Mouse (Mus musculus): ENCODE data around the gene Kng1. TPM values are rescaled to one million over a fixed set of nuclear protein-coding genes. Genes with fewer than 3 reads are reported as not detected.
"Not testable (repeated sequence)": the region's sequence is repeated elsewhere in the genome, so short reads cannot be mapped to it uniquely, and the experiment has no call there.

Kng1 gene
- total RNA-seq (2014; fragmentation: Nextera tagmentation) (not detected in 2 replicates), total RNA-seq (2017) (not detected in 2 replicates)

- not testable (repeated sequence) for ATAC-seq (replicated peaks; ENCODE audit: poor library complexity, severe bottlenecking)
These were observed at the start of gene Kng1 for GRCm38 (mm10) chr16:23057668-23058447. Gene Kng1, plus strand, starts transcription at chr16:23057865.

GRCm38 (mm10) chr16:23013786-23014185 lies 43.9 kb upstream of the Kng1 start:
- ATAC-seq (replicated peaks; ENCODE audit: poor library complexity, severe bottlenecking) = not testable (repeated sequence)

- not testable (repeated sequence) for ATAC-seq (replicated peaks; ENCODE audit: poor library complexity, severe bottlenecking)
These were observed 43.0 kb upstream of the Kng1 start for GRCm38 (mm10) chr16:23014645-23015044.

- not testable (repeated sequence) for ATAC-seq (replicated peaks; ENCODE audit: poor library complexity, severe bottlenecking)
These were observed 37.1 kb upstream of the Kng1 start for GRCm38 (mm10) chr16:23020571-23020970.

GRCm38 (mm10) chr16:23025111-23025510 lies 32.6 kb upstream of the Kng1 start:
- ATAC-seq (replicated peaks; ENCODE audit: poor library complexity, severe bottlenecking) = no peak

GRCm38 (mm10) chr16:23026582-23026981 lies 31.1 kb upstream of the Kng1 start:
- ATAC-seq (replicated peaks; ENCODE audit: poor library complexity, severe bottlenecking) = no peak

GRCm38 (mm10) chr16:23027341-23027740 lies 30.3 kb upstream of the Kng1 start:
- not testable (repeated sequence) for ATAC-seq (replicated peaks; ENCODE audit: poor library complexity, severe bottlenecking)

- ATAC-seq (replicated peaks; ENCODE audit: poor library complexity, severe bottlenecking) = not testable (repeated sequence)
These were observed 28.6 kb upstream of the Kng1 start, which contains the start of gene Kng2 for GRCm38 (mm10) chr16:23028966-23029600. Gene Kng2, minus strand, starts transcription at chr16:23029482.

GRCm38 (mm10) chr16:23030673-23031435 lies 26.8 kb upstream of the Kng1 start:
- no peak for ATAC-seq (replicated peaks; ENCODE audit: poor library complexity, severe bottlenecking)

- no peak for ATAC-seq (replicated peaks; ENCODE audit: poor library complexity, severe bottlenecking)
These were observed 24.0 kb upstream of the Kng1 start for GRCm38 (mm10) chr16:23033673-23034072.

- ATAC-seq (replicated peaks; ENCODE audit: poor library complexity, severe bottlenecking) = no peak
These were observed 19.9 kb upstream of the Kng1 start for GRCm38 (mm10) chr16:23037744-23038143.

GRCm38 (mm10) chr16:23039281-23039680 lies 18.4 kb upstream of the Kng1 start:
- no peak for ATAC-seq (replicated peaks; ENCODE audit: poor library complexity, severe bottlenecking)

GRCm38 (mm10) chr16:23040876-23041275 lies 16.8 kb upstream of the Kng1 start:
- ATAC-seq (replicated peaks; ENCODE audit: poor library complexity, severe bottlenecking) = no peak

GRCm38 (mm10) chr16:23046319-23046718 lies 11.3 kb upstream of the Kng1 start:
- ATAC-seq (replicated peaks; ENCODE audit: poor library complexity, severe bottlenecking) = no peak

- ATAC-seq (replicated peaks; ENCODE audit: poor library complexity, severe bottlenecking) = not testable (repeated sequence)
These were observed 2.0 kb downstream of the Kng1 start for GRCm38 (mm10) chr16:23059630-23060029.

GRCm38 (mm10) chr16:23060781-23061325 lies 3.2 kb downstream of the Kng1 start:
- not testable (repeated sequence) for ATAC-seq (replicated peaks; ENCODE audit: poor library complexity, severe bottlenecking)

GRCm38 (mm10) chr16:23077516-23077915 lies 19.9 kb downstream of the Kng1 start:
- not testable (repeated sequence) for ATAC-seq (replicated peaks; ENCODE audit: poor library complexity, severe bottlenecking)

GRCm38 (mm10) chr16:23087159-23087558 lies 29.5 kb downstream of the Kng1 start:
- peak; percentile 52; the same call in 1 of the 2 replicates for ATAC-seq (replicated peaks; ENCODE audit: poor library complexity, severe bottlenecking)

GRCm38 (mm10) chr16:23087712-23088111 lies 30.0 kb downstream of the Kng1 start:
- ATAC-seq (replicated peaks; ENCODE audit: poor library complexity, severe bottlenecking) = not testable (repeated sequence)

- not testable (repeated sequence) for ATAC-seq (replicated peaks; ENCODE audit: poor library complexity, severe bottlenecking)
These were observed 30.8 kb downstream of the Kng1 start for GRCm38 (mm10) chr16:23088491-23088890.
